Mouse (Mus musculus) erythroblast, embryonic 14.5 days (primary cell): ENCODE measurements around the gene Trim80.

Source experiments
- GATA1 ChIP-seq: IDR thresholded peaks from 2 replicates; pipeline ENCODE4 v1.6.1; 2012; ENCODE audit warnings: low read length, inconsistent platforms, mixed read lengths
- TAL1 ChIP-seq: IDR thresholded peaks from 3 replicates; pipeline ENCODE4 v1.6.1; 2012; ENCODE audit warnings: low read length, inconsistent platforms, mixed read lengths

GRCm38 (mm10) chr11:115433342-115433741, 7.0 kb upstream of the Trim80 start:
- TF ChIP-seq GATA1 (no peak), TAL1 (no peak)
